ENCODE assay signal across 9 mouse cellular contexts in the genomic region with DNA sequence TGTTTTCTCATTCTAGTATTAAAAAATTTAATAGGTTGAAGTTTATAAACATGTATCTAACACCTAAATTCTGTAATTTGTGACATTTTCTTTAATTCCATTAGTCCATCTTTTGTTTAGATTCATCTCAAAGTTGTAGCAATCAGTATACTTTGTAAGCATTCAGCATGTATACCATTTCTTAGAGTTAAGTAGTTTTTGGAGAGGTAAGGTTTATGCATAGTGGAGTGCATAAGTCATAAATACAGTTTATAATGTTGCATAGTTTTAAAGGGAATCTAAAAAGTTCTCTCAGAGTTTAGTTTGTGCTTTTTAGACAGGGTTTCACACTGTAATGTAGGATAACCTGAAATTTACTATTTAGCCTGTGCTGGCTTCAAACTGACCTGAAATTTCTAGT. TPM values are rescaled to one million over a fixed set of nuclear protein-coding genes. Genes with fewer than 3 reads are reported as not detected.
DNase-seq lines count a peak whose midpoint lies in the region; ATAC-seq and TF ChIP-seq lines count a peak whose summit lies in the region.
"Had no signal": no experiment of that assay in that cellular context is flagged by ENCODE, and none has a peak within 500 bp of the region (broad histone marks: within the 10 kb centered on the region; RNA-seq: fewer than 3 reads in every experiment).

No protein-coding gene starts in this region.

- no peaks in the 10 kb centered on the region for H3K27me3 ChIP-seq in megakaryocyte, embryonic 14.5 days (replicated peaks)
- no peaks in the 10 kb centered on the region for H3K27me3 ChIP-seq in liver, embryonic 15.5 days
- no peaks in the 10 kb centered on the region for H3K27me3 ChIP-seq in kidney, adult 2 months (replicated peaks; ENCODE audit: control insufficient read depth, insufficient read depth, low read length)

- no peak for TF ChIP-seq CTCF in gastrocnemius, adult 2 months (IDR thresholded peaks at IDR 0.05)
- no peak for TF ChIP-seq CTCF in kidney, adult 2 months (conservative IDR thresholded peaks at IDR 0.05; ENCODE audit: insufficient read depth, insufficient read length, low read depth, low read length)

- ATAC-seq in megakaryocyte, adult 5-6 weeks (ENCODE audit: poor library complexity, severe bottlenecking) = no peak
- no peak for ATAC-seq in liver, embryonic 15.5 days (ENCODE audit: insufficient read depth)
- no peak for ATAC-seq in megakaryocyte progenitor cell, adult 5-6 weeks (replicated peaks; ENCODE audit: poor library complexity)

- H3K4me3 ChIP-seq in gastrocnemius, adult 2 months = peak overlapping the region; percentile 96
- H3K4me3 ChIP-seq in megakaryocyte, embryonic 14.5 days (replicated peaks) = peak overlapping the region; percentile 99
- H3K4me3 ChIP-seq in liver, embryonic 15.5 days (replicated peaks) = peak overlapping the region; percentile 47
- H3K4me3 ChIP-seq in kidney, adult 2 months (ENCODE audit: insufficient read depth, low read depth, low read length) = no peak overlapping the region

- no peaks in the 10 kb centered on the region for H3K9me3 ChIP-seq in megakaryocyte, embryonic 14.5 days
- no peaks in the 10 kb centered on the region for H3K9me3 ChIP-seq in liver, embryonic 15.5 days (replicated peaks)

- H3K9ac ChIP-seq in liver, embryonic 15.5 days = peak overlapping the region; percentile 25; the same call in 1 of the 2 replicates

- peaks cover 18% of the 10 kb centered on the region; the same call in 1 of the 2 replicates for H3K4me1 ChIP-seq in megakaryocyte, embryonic 14.5 days
- H3K4me1 ChIP-seq in liver, embryonic 15.5 days (replicated peaks) = peaks cover 19% of the 10 kb centered on the region
- H3K4me1 ChIP-seq in kidney, adult 2 months (ENCODE audit: control insufficient read depth, insufficient read depth, low read length) = peaks cover 3% of the 10 kb centered on the region; the same call in 1 of the 2 replicates

- H3K4me2 ChIP-seq in liver, embryonic 15.5 days = peak overlapping the region; percentile 62

- peaks cover 39% of the 10 kb centered on the region for H3K36me3 ChIP-seq in megakaryocyte, embryonic 14.5 days (replicated peaks; ENCODE audit: low read length)
- peaks cover 29% of the 10 kb centered on the region for H3K36me3 ChIP-seq in liver, embryonic 15.5 days (replicated peaks)
- peaks cover 4% of the 10 kb centered on the region for H3K36me3 ChIP-seq in kidney, adult 2 months (ENCODE audit: control insufficient read depth, insufficient read depth, low read length)

- H3K27ac ChIP-seq in gastrocnemius, adult 2 months = peak overlapping the region; percentile 100; the same call in 1 of the 2 replicates
- H3K27ac ChIP-seq in liver, embryonic 15.5 days (replicated peaks) = no peak overlapping the region
- no peak overlapping the region for H3K27ac ChIP-seq in kidney, adult 2 months (ENCODE audit: insufficient read depth, low read depth, low read length)

- intact Hi-C loops in gastrocnemius, adult 2 months (cut with DNase I) = no loop called here
- intact Hi-C loops in gastrocnemius, postnatal 36 days (cut with DNase I) = no loop called here

- no peak for DNase-seq in gastrocnemius, adult 2 months
- no peak for DNase-seq in gastrocnemius, postnatal 36 days
- DNase-seq in testis, postnatal 14 days (ENCODE audit: low spot score) = no peak
- no peak for DNase-seq in kidney, adult 2 months
- DNase-seq: thymus, postnatal 14 days had no signal

- no peak for TF ChIP-seq POLR2A in kidney, adult 2 months (IDR thresholded peaks at IDR 0.05; ENCODE audit: low read depth, low read length)

RNA-seq across cellular contexts. Expression of gene Cdk12, which starts 2.6 kb away (rescaled TPM):
- total RNA-seq in gastrocnemius, adult 2 months (2021) = 10 to 100 TPM; 14.2 to 17.1 TPM
- 10 to 100 TPM; 12.7 to 15.0 TPM for total RNA-seq in gastrocnemius, postnatal 36 days (2021)
- polyA plus RNA-seq in megakaryocyte, embryonic 14.5 days (2012; ENCODE audit: insufficient read depth, low replicate concordance) = 5.5 and 6.0 TPM in 2 replicates
- total RNA-seq in megakaryocyte, adult 5-6 weeks (2015) = 40.6 and 43.8 TPM in 2 replicates
- 50.2 and 52.2 TPM in 2 replicates for total RNA-seq in megakaryocyte, adult 5-6 weeks (2017)
- polyA plus RNA-seq in liver, embryonic 15.5 days (2015; fragmentation: Nextera tagmentation; extraction: Ambion mirVana) = 5.3 and 5.7 TPM in 2 replicates
- total RNA-seq in megakaryocyte progenitor cell, adult 5-6 weeks (2015) = 49.4 and 51.0 TPM in 2 replicates
- 49.6 and 58.0 TPM in 2 replicates for total RNA-seq in megakaryocyte progenitor cell, adult 5-6 weeks (2017)
- polyA plus RNA-seq in kidney, adult 2 months (2012; rRNA removed) = 11.4 and 12.0 TPM in 2 replicates

RNA-seq across cellular contexts. Expression of gene Med1, which starts 12.4 kb away (rescaled TPM):
- 10 to 100 TPM; 26.4 to 33.1 TPM for total RNA-seq in gastrocnemius, adult 2 months (2021)
- 10 to 100 TPM; 20.6 to 24.5 TPM for total RNA-seq in gastrocnemius, postnatal 36 days (2021)
- 6.4 and 8.2 TPM in 2 replicates for polyA plus RNA-seq in megakaryocyte, embryonic 14.5 days (2012; ENCODE audit: insufficient read depth, low replicate concordance)
- total RNA-seq in megakaryocyte, adult 5-6 weeks (2015) = 64.5 and 70.6 TPM in 2 replicates
- 32.5 and 36.3 TPM in 2 replicates for total RNA-seq in megakaryocyte, adult 5-6 weeks (2017)
- 21.1 and 21.3 TPM in 2 replicates for polyA plus RNA-seq in liver, embryonic 15.5 days (2015; fragmentation: Nextera tagmentation; extraction: Ambion mirVana)
- 86.9 and 89.2 TPM in 2 replicates for total RNA-seq in megakaryocyte progenitor cell, adult 5-6 weeks (2015)
- 39.1 and 47.9 TPM in 2 replicates for total RNA-seq in megakaryocyte progenitor cell, adult 5-6 weeks (2017)
- polyA plus RNA-seq in kidney, adult 2 months (2012; rRNA removed) = 11.8 and 13.0 TPM in 2 replicates

RNA-seq across cellular contexts. Expression of gene Fbxl20, which starts 55.3 kb away (rescaled TPM):
- total RNA-seq in gastrocnemius, adult 2 months (2021) = 1 to 10 TPM; 8.2 to 9.7 TPM
- 10 to 100 TPM in 1 of 2 experiments, 1 to 10 TPM in 1; 7.8 to 14.2 TPM for total RNA-seq in gastrocnemius, postnatal 36 days (2021)
- 4.7 and 7.1 TPM in 2 replicates for polyA plus RNA-seq in megakaryocyte, embryonic 14.5 days (2012; ENCODE audit: insufficient read depth, low replicate concordance)
- 11.3 and 12.6 TPM in 2 replicates for total RNA-seq in megakaryocyte, adult 5-6 weeks (2015)
- 12.4 and 14.8 TPM in 2 replicates for total RNA-seq in megakaryocyte, adult 5-6 weeks (2017)
- polyA plus RNA-seq in liver, embryonic 15.5 days (2015; fragmentation: Nextera tagmentation; extraction: Ambion mirVana) = 6.5 and 6.9 TPM in 2 replicates
- total RNA-seq in megakaryocyte progenitor cell, adult 5-6 weeks (2015) = 6.2 and 7.4 TPM in 2 replicates
- 6.7 and 9.6 TPM in 2 replicates for total RNA-seq in megakaryocyte progenitor cell, adult 5-6 weeks (2017)
- 15.3 and 17.4 TPM in 2 replicates for polyA plus RNA-seq in kidney, adult 2 months (2012; rRNA removed)
